Mouse (Mus musculus) ovary, postnatal 36 days (tissue): ENCODE data around the gene Cit.

Source experiments
- DNase-seq: peaks from one replicate; pipeline ENCODE4 v3.0.0; 2022; ENCODE audit warnings: low spot score, mixed read lengths

Cit gene

DNA sequence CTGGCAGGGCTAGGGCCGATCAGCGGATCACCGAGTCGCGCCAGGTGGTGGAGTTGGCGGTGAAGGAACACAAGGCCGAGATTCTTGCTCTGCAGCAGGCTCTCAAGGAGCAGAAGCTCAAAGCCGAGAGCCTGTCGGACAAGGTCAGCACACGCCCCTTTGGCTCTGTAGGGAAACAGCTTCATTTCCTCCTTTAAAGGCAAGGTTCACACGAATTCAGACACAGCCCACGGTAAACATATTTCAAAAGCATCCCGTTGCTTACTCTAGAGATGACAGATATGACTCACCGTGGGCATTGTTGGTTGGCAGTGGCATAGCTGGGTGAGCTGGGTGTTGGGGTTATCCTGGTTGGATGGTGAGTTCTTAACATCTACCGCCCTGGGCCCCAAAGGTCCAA lies 126.2 kb downstream of the Cit start:
- DNase-seq = peak; percentile 19

DNA sequence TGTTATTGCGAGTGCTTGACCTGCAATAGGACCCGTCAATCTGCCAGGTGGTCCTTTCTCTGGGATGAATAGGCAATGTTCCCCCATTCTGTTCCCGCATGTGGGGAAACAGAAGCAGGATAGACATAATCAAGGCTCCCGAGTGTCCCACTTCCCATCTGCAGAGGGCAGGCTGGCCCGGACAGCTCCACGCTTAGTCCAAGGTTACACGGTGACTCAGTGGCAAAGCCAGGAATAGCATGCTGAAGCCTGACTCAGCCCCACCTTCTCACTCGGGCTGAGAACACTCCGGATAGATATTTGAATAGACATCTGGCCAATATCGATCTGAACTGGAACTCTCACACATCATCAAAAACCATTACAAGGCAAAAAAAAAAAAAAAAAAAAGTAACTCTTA lies 130.6 kb downstream of the Cit start:
- DNase-seq = no peak

DNA sequence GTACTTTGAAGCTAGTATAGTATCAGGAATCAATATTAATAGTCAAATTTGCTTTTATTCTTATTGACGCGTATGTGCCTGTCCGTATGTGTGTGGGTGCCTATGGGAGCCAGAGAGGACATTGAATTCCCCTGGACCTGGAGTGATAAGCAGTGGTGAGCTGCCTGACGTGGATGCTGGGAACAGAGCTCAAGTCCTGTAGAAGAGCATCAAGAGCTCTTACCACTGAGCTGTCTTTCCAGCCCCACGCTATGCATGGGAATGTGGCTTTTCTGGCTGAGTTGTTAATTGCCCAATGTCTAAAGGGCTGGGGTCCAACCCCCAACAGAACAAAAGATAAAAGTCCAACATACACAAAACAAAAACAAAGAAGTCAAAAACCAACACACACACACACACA lies 131.4 kb downstream of the Cit start:
- no peak for DNase-seq

DNA sequence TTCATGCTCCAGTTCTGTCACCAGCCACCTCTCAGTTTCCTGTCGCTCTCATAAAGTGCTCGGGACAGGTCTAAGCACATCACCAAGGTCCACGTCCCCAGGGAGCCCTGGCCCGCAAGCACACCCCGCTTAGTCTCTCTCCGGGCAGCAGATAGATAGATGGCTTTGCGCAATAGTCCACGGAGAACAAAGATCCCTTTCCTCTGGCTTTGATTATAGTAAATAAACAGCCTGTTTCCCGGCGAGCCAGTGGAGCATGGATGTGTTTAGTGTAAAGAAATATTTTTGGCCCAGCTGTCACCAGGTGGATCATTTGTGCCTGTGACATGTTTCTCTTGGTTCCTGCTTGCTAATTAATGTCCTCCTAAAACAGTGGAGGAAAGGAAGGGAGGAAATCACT lies 132.2 kb downstream of the Cit start:
- DNase-seq = no peak

DNA sequence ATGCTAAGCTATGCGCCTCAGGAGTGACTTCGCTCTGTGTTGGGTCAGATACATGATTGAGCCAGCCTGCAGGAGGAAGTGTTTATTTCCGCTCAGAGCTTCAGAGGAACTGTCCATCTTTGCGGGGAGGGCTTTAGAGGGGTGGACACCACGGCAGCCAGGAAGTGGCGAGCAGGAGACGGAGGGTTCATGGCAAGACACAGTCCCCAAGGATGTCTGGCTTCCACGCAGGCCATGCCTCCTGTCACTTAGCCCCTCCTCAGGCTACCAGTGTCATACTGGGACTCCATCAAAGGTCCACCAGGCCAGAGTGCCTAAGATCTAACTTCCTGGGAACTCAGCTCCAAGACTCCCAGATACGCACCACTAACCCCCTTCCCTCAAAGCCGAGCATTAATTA lies 132.7 kb downstream of the Cit start:
- DNase-seq = no peak

DNA sequence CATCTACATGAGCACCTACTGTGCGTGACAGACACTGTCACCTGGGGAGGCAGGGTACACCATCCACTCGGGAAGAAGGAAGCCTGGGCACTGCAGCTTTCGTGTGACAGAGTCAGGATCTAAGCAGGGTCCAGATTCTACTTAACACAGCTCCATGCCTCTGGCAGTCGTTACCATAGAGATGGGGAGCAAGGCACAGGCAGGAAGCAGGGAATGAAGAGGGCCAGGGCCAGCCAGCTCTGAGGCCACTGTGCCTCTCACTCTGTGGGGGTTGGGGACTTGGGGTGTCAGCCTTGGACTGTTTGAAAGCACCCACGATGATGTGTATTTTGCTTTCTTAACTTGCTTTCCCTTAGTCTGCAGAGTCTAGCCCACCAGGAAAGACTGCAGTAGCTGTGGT lies 133.2 kb downstream of the Cit start:
- DNase-seq = no peak

DNA sequence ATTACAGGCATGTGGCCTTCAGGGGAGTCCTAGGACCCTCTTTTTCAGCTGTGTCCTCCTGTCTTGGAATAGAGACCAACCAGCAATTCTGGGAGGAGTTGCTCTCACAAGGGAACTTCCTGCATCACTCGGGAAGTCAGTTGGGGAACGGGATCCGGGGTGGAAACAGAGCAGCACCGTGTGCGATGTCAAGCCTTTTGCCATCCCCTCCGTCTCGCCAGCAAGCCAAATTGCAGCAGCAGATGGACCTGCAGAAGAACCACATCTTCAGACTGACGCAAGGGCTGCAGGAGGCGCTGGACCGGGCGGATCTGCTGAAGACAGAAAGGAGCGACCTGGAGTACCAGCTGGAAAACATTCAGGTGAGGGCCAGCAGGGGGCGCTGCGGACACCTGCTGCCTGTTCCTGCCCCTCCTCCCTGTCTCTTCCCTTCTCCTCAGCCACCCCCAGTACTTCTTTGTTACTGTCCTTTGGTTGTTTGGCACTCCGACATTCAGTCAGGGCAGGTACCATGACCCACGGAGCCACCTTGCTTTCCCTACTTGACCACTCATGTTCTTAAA lies 134.1 kb downstream of the Cit start:
- DNase-seq = no peak

DNA sequence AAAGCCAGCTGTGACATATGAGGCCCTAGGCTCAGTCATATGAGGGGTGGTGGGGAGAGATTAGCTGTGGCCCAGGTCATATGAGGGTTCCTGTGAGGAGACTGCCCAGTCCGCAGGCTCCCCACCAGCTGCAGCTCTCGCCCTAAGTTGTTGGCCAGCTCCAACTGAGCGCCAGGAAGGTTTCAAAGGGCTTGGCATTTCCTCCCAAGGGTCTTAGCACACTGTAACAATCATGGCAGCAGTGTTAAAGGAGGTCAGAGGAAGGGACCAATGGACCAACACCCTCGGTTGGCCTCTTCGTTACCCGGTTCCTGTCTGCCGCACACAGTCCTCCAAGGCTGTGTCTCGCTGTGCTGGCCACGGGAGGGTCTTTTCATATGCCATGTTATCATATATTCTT lies 135.5 kb downstream of the Cit start:
- DNase-seq = no peak

DNA sequence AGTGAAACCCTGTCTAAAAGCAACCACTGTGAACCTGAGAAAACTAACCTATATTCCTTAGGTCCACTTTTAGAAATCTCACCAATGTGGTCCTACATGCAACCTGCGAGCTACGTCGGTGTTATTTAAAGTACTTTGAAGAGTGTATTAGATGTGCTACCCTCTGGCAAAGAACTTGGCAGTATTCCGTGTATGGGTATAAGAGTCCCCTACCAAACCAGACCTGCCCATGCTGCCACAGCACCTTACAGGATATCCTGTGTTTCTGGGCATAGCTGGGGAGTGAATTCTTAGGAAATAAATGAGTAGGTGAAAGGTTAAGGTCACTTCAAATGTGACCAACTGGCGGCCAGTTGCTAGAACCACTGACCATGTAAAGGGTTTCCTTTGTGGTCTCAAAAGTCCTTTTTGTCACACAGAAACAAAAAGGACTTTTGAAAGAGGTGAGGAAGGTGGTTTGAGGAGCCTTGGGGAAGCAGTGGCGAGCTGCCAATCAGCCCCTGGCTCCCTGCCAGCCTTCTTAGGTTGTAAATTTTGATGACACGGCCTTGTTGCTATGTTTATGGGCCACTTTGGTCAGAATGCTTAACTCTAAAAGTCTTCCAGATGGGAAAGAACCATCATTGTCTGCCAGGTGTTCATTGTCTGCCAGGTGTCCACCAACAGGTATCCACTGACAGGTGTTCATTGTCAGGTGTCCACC lies 137.7 kb downstream of the Cit start:
- DNase-seq = peak; percentile 22

DNA sequence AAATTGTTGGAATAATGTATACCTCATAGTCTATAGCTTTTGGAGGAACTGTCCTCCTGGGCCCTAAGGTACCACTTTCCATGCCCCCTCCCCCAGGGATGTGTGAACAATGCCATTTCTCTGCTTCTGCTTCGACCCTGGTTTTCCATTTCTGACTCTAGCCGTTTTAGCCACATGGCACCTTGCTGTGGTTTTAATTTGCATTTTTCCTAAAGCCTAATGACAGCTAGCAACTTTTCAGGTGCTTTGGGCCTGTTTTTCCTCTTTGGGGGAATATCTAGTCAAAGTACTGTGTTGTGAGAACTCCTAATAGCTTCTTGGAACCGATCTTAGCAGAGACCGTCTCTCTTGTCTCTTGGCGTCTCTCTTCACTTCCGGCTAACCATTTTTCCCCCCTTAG lies 139.3 kb downstream of the Cit start:
- DNase-seq = no peak

DNA sequence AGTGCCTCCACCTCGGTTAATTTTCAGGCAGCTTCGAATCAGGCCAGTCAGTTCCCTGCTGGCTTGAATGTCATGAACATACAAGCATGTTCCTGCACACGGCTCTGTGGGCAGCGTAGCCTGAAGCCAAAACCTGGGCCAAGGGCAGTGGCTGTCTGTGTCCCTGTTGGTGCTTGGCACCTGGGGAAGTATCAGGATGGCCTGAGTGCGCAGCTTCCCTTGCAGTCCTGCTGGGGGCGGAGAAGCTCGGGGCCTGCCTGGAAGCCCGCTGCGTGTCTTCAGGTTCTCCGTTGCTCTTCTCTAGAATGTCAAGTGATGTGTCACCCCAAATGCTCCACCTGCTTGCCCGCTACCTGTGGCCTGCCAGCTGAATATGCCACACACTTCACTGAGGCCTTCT lies 140.0 kb downstream of the Cit start:
- no peak for DNase-seq

DNA sequence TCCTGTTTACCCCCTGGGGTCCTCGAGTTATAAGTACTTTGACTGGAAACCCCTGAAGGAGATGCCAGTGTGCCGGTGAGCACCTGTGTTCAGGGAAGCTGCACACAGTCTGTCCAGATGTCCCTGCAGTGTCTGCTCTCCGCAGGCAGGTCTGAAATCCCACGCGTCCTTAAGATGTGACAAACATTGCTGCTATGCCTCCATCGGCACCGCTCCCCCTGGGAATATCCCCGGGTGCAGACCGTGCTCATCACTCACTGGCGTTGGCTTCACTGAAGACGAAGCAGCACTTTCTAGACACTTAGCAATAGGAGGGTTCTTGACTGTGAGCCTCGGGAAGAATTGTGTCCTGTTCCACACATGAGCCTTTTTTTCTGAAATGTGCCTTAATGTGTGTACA lies 142.2 kb downstream of the Cit start:
- no peak for DNase-seq

DNA sequence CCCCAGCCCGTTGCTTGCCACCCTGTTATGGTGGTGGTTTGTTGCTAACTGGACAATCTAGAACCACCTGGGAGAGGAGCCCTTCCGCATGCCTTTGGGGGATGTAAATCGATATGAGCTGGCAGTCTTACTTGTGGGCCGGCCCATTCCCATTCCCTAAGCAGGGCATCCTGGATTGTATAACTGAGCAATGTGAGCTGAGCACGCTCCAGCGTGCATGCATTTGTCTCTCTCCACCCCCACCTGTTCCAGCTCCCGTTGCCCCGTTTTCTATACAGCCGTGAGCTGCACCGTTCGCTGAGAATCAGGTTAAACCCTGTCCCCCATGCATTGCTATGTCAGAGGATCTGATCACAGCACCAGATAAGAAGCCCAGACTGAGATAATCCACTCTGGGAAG lies 146.6 kb downstream of the Cit start:
- DNase-seq = no peak

DNA sequence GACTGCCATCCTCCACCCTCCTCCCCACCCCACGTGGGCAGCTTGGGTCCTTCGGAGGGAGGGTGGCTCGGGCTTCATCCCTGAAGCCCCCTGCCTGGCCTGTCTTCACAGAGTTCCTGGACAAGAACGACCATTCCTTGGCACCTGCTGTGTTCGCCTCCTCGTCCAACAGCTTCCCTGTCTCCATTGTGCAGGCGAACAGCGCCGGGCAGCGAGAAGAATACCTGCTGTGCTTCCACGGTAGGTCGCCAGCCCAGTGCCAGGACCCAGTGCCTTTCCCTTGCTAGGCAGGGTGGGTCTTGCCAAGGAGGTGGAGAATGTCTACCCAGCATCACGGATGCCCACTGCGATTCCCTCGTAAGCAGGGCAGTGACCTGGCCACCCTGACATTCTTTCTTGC lies 149.0 kb downstream of the Cit start:
- DNase-seq = no peak

DNA sequence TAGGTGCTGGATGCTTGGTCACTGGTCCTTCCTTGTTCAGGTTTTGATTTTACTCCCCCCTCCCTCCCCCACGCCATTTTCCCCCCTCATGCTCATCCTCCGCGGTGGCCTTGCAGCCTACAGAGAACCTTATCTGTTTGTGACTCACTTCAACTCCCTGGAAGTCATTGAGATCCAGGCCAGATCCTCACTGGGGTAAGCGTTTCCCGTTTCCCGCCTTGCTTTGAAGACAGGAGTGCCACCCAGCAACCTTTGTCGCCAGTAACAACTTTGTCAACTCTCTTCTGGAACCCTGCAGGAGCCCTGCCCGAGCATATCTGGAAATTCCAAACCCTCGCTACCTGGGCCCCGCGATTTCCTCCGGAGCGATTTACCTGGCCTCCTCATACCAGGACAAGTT lies 152.3 kb downstream of the Cit start:
- no peak for DNase-seq

DNA sequence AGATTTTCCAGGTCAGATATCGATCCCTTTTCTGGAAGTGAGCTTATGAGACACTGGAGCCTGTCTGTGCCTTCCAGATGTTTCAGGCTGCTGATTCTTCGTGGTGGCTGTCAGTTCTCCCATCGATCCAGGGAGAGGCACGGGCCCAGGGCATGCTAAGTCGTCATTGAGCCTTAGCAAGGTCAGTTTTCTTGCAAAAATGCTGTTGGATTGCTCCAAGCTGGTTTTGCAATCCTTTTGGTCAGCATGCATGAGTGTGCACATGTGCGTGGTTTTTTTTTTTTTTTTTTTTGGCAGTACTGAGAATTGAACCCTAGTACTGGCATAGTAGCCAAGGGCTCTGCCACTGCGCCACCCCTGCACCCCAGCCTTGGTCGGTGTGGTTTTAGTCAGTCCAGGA lies 158.1 kb downstream of the Cit start:
- DNase-seq = no peak

DNA sequence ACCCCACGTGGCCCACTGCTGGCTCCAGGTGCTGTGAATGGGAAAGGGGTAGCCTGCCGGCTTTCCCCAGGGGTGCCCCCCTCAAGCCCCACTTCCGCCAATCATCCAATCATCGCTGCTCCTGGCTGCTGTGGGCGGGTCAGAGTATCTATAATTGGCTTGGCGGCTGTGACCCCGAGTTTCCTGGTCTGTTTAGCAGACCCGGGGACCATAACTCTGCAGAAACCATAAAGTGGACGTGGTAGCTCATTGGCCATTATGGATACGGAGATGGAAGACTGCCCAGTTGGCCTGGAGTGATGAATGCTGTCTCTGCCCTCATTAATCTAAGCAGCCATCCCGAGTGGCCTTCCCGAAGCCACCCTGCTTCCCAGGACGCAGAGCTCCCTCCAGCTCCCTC lies 158.7 kb downstream of the Cit start:
- no peak for DNase-seq

DNA sequence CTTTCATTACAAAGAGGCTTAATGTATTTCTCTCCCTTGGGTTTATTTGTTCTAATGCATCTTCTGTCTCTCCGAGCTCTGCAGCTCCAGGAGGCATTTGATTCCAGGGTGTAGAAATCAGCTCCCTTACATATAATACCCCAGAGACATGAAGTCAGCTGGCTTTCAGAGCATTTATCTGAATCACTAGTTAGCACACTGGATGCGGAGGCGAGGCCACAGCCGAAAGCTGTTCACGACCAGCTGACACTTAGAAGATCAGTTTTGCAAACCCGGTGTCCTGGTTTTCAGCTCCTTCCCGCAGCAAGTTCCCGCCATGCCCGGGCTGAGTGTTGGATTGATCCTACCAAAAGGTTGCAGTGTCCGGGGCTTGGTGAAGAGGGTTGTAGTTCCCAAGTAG lies 159.2 kb downstream of the Cit start:
- no peak for DNase-seq

DNA sequence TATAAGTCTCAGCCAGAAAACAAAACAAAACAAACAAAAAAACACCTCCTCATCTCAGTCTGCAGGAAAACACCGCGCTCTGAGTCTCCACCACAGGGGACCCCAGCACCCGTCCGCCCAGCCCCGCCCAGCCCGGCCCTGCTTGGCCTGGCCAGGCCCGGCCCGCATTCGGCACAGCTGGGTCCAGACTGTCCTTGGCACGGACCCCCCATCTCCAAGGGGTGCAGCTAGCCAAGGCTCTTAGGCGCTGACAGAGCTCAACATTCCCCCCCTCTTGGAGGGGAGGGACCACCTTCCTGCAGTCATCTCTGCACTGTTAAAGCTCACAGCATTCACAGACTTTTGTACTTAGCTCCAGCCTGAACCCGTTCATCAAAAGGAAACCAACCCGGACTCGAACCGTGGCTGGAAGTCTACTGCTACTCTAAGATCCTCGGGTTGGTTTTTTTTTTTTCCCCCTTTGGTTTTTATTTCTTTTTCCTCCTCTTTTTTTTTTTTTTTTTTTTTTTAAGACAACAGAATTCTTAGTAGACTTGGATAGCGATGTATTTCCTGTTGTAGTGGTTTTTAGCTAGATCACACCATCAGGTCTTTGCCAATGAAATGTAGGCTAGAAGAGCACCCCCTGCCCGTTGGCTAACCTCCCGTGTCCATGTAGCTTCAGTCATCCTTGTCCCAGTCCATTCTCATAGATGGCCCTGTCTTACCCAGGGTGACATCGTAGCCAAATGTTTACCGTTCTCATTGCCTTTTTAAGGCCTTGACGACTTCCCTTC lies 161.4 kb downstream of the Cit start:
- no peak for DNase-seq

DNA sequence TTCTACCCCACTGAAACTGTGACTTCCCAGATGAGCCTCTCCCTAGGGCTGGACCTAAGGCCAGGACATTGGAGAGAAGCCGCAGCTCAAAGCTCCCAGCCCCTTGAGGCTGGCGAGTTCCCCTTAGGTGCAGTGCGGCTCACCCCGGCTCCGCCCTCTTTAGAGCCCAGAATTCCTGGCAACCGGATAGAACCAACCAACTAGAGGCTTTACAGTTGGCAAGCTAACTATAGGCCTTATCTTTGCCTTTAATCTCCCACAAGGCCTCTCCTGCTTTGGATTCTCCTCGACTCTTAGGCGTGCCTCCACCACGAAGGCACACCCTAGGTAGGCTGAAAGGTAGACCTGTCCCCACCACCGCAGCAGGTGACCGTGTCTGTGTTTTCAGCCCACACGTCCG lies 162.6 kb downstream of the Cit start:
- no peak for DNase-seq

DNA sequence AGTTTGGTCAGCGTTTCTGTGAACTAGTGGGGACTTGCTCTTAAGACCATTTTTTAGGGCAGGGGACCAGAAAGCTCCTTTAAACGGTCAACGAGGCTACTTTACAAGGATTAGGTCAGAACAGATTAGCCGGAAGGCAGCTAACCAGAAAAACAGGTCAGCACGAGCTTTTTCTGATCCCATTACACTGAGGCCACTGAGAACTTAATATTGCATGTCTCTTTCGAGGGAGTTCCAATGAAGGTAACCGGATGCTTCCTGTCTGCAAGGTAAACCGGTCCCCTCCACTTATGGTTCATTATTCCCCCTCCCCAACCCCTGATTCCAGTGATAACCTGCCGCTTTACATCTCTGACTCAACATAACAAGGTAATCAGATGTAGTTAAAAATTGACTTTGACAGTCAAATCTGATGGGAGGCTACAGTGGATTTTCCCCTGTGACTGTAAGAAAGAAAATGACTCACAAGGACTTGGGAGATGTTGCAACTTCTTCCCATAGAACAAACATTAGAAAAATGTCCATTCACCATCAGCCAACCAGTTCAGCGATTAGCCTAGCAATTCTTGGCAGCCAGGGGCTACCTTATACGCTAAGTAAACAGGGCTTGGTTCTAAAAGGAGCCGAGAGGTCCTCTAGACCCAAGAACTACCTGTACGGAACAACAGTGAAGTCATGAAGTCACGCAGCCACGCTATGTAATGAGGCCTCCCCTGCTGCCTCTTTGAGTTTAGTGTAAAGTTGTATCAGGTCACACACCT lies 164.2 kb downstream of the Cit start:
- DNase-seq = no peak

DNA sequence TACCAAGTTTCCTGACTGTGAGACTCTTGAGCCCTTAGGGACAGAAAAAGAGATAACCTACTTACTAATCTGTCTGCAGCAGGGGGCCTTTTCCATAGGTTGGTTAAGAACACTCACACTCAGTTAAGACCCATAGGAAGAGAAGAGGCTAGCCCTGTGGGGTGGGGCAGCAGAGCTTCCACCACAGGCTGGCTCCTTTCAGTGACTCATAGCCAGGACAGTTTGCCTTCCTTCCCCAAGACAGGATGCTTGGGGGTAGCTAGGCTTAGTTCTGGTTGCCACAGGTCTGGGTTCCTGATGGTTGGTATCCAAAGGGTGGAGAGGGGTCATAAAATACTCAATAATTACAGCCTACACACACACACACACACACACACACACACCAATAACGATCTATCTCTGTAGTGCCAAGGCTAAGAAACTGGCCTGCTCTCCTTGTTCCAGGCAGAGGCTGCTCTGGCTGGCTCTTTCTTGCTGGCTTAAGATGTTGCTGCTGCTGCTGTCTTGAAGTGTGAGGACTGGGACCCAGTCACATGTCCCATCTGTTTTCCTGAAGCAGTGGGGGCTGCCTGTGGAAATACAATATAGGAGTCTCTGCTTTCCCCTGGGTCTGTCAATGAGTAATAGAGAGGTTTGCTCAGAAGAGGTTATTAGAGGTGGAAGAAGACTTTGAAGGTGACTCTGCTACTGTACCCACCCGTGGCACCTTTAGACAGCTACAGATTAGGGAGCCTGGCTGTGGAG lies 165.0 kb downstream of the Cit start:
- no peak for DNase-seq
